Comparison of ENCODE assay signal across 11 mouse cellular contexts in genomic region chr6:112924606-112925141, GRCm38 (mm10). TPM values are rescaled to one million over a fixed set of nuclear protein-coding genes. Genes with fewer than 3 reads are reported as not detected.
DNase-seq lines count a peak whose midpoint lies in the region; ATAC-seq lines count a peak whose summit lies in the region.
"Had no signal": no experiment of that assay in that cellular context is flagged by ENCODE, and none has a peak within 500 bp of the region (broad histone marks: within the 10 kb centered on the region; RNA-seq: fewer than 3 reads in every experiment).

No protein-coding gene starts in this region.

- WGBS in intestine, embryonic 15.5 days, result 75% methylated on average over 13 of the region's 13 CpGs
- 76% methylated on average over 13 of the region's 13 CpGs for WGBS in intestine, embryonic 16.5 days
- whole genome bisulfite sequencing in forebrain, embryonic 15.5 days, result 61% methylated on average over 13 of the region's 13 CpGs
- whole genome bisulfite sequencing in neural tube, embryonic 14.5 days, result 75% methylated on average over 13 of the region's 13 CpGs

- no peak overlapping the region for H3K4me3 ChIP-seq in intestine, embryonic 15.5 days (replicated peaks)
- no peak overlapping the region for H3K4me3 ChIP-seq in intestine, embryonic 16.5 days (ENCODE audit: low read length)
- no peak overlapping the region for H3K4me3 ChIP-seq in forebrain, embryonic 15.5 days
- H3K4me3 ChIP-seq in neural tube, embryonic 14.5 days (ENCODE audit: low read depth, low read length), result no peak overlapping the region
- H3K4me3 ChIP-seq: megakaryocyte, embryonic 14.5 days had no signal

- H3K27ac ChIP-seq in intestine, embryonic 15.5 days, result peak overlapping the region; percentile 40; the same call in 1 of the 2 replicates
- H3K27ac ChIP-seq in intestine, embryonic 16.5 days (ENCODE audit: low read length), result no peak overlapping the region
- H3K27ac ChIP-seq in forebrain, embryonic 15.5 days (replicated peaks), result peak overlapping the region; percentile 70
- H3K27ac ChIP-seq in neural tube, embryonic 14.5 days (ENCODE audit: low read depth, low read length), result 0 out of 2 replicates have a peak overlapping the region, but pooled peaks have one; percentile 40

- no peak for ATAC-seq in intestine, embryonic 15.5 days
- no peak for ATAC-seq in intestine, embryonic 16.5 days
- no peak; the same call in 1 of the 2 replicates for ATAC-seq in forebrain, embryonic 15.5 days (replicated peaks)
- no peak for ATAC-seq in neural tube, embryonic 14.5 days (ENCODE audit: low read depth)

- no peaks in the 10 kb centered on the region for H3K27me3 ChIP-seq in intestine, embryonic 15.5 days (replicated peaks)
- H3K27me3 ChIP-seq in intestine, embryonic 16.5 days (replicated peaks; ENCODE audit: control insufficient read depth, insufficient read depth, low read length), result no peaks in the 10 kb centered on the region
- H3K27me3 ChIP-seq in forebrain, embryonic 15.5 days, result no peaks in the 10 kb centered on the region
- H3K27me3 ChIP-seq in neural tube, embryonic 14.5 days (ENCODE audit: control insufficient read depth, insufficient read depth, low read length), result no peaks in the 10 kb centered on the region
- H3K27me3 ChIP-seq: megakaryocyte, embryonic 14.5 days had no signal

- H3K9me3 ChIP-seq in intestine, embryonic 15.5 days, result no peaks in the 10 kb centered on the region
- H3K9me3 ChIP-seq in intestine, embryonic 16.5 days (ENCODE audit: control insufficient read depth, low read length), result no peaks in the 10 kb centered on the region
- no peaks in the 10 kb centered on the region for H3K9me3 ChIP-seq in forebrain, embryonic 15.5 days
- no peaks in the 10 kb centered on the region for H3K9me3 ChIP-seq in neural tube, embryonic 14.5 days (ENCODE audit: control insufficient read depth, low read length)

- 0 out of 2 replicates have a peak, but pooled peaks cover 2% of the 10 kb centered on the region for H3K4me1 ChIP-seq in intestine, embryonic 15.5 days (replicated peaks)
- peaks cover 12% of the 10 kb centered on the region; the same call in 1 of the 2 replicates for H3K4me1 ChIP-seq in intestine, embryonic 16.5 days (ENCODE audit: control insufficient read depth, insufficient read depth, low read length)
- peaks cover 57% of the 10 kb centered on the region for H3K4me1 ChIP-seq in forebrain, embryonic 15.5 days
- peaks cover 26% of the 10 kb centered on the region; the same call in 1 of the 2 replicates for H3K4me1 ChIP-seq in neural tube, embryonic 14.5 days (ENCODE audit: control insufficient read depth, insufficient read depth, low read length)

- no peaks in the 10 kb centered on the region for H3K36me3 ChIP-seq in intestine, embryonic 15.5 days
- no peaks in the 10 kb centered on the region for H3K36me3 ChIP-seq in intestine, embryonic 16.5 days (ENCODE audit: control insufficient read depth, insufficient read depth, low read length)
- H3K36me3 ChIP-seq in forebrain, embryonic 15.5 days, result no peaks in the 10 kb centered on the region
- no peaks in the 10 kb centered on the region for H3K36me3 ChIP-seq in neural tube, embryonic 14.5 days (ENCODE audit: control insufficient read depth, insufficient read depth, low read length)

- no peak overlapping the region for H3K9ac ChIP-seq in intestine, embryonic 15.5 days
- H3K9ac ChIP-seq in intestine, embryonic 16.5 days (ENCODE audit: low read depth, low read length), result no peak overlapping the region
- H3K9ac ChIP-seq in forebrain, embryonic 15.5 days (replicated peaks), result 0 out of 2 replicates have a peak overlapping the region, but pooled peaks have one; percentile 1
- no peak overlapping the region for H3K9ac ChIP-seq in neural tube, embryonic 14.5 days (replicated peaks; ENCODE audit: low read depth, low read length)

- peak; percentile 32 to 39 for DNase-seq in adrenal gland, postnatal 36 days
- no peak for DNase-seq in adrenal gland, adult (ENCODE audit: inconsistent age in 2 of 2, low spot score in 1 of 2)
- DNase-seq in thymus, postnatal 4 days, result no peak
- no peak for DNase-seq in ovary, adult 18-20 months (ENCODE audit: low spot score)
- DNase-seq: cerebellum, adult 8-10 months had no signal

- no peak overlapping the region for H3K4me2 ChIP-seq in intestine, embryonic 15.5 days (replicated peaks)
- H3K4me2 ChIP-seq in intestine, embryonic 16.5 days (ENCODE audit: low read depth, low read length), result no peak overlapping the region
- no peak overlapping the region for H3K4me2 ChIP-seq in forebrain, embryonic 15.5 days (replicated peaks)
- no peak overlapping the region for H3K4me2 ChIP-seq in neural tube, embryonic 14.5 days (ENCODE audit: low read depth, low read length)
- H3K4me2 ChIP-seq: liver, embryonic 11.5 days had no signal

RNA-seq across cellular contexts. Expression of gene Srgap3, which starts 22.4 kb away (rescaled TPM):
- 10 to 100 TPM; 17.1 to 26.3 TPM for total RNA-seq in adrenal gland, postnatal 36 days (2021)
- 2.6 and 3.5 TPM in 2 replicates for polyA plus RNA-seq in intestine, embryonic 15.5 days (2015; fragmentation: Nextera tagmentation; extraction: Ambion mirVana)
- 2.1 and 3.5 TPM in 2 replicates for polyA plus RNA-seq in intestine, embryonic 16.5 days (2015; fragmentation: Nextera tagmentation; extraction: Ambion mirVana)
- polyA plus RNA-seq in forebrain, embryonic 15.5 days (2015; fragmentation: Nextera tagmentation; extraction: Ambion mirVana), result 33.7 and 34.0 TPM in 2 replicates
- polyA plus RNA-seq in neural tube, embryonic 14.5 days (2014; fragmentation: Nextera tagmentation; extraction: Ambion mirVana), result 44.7 and 68.2 TPM in 2 replicates

Comparison
In these comparisons a context has a peak if more than half of its experiments do, and no peak if none do; other contexts are left out.
1. DNase-seq: peak in adrenal gland, postnatal 36 days (2 of 2); none in adrenal gland, adult (0 of 2), thymus, postnatal 4 days (single experiment) and ovary, adult 18-20 months (single experiment).